Mouse (Mus musculus) spleen, postnatal 4 days (tissue): ENCODE measurements around the gene Urad.

Source experiments
- DNase-seq, 2 experiments: peaks; one replicate each; pipeline ENCODE4 v3.0.0; 2022; ENCODE audit warnings: low spot score in 2 of 2

Gene Urad

DNA sequence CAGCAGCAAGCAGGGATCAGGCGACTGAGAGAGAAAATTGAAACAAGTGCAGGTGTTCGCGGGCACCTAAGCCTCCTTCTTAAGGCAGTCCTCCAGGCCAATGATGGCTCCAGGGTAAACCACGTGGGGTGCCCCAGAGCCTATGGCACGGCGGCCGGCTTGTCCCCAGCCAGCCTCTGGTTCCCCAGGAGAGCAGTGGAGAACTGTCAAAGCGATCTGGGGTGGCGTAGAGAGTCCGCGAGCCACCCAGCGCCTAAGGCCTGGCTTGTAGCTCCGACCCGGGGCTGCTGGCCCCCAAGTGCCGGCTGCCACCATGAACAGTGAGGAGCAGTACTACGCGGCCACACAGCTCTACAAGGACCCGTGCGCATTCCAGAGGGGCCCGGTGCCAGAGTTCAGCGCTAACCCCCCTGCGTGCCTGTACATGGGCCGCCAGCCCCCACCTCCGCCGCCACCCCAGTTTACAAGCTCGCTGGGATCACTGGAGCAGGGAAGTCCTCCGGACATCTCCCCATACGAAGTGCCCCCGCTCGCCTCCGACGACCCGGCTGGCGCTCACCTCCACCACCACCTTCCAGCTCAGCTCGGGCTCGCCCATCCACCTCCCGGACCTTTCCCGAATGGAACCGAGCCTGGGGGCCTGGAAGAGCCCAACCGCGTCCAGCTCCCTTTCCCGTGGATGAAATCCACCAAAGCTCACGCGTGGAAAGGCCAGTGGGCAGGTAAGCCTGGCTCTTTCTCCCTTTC is 52.1 kb downstream of the Urad start, which contains the start of gene Pdx1:
Gene Pdx1 (plus strand): TSS at position 34 of the 747 bp plus-strand sequence.
- DNase-seq: no peak

DNA sequence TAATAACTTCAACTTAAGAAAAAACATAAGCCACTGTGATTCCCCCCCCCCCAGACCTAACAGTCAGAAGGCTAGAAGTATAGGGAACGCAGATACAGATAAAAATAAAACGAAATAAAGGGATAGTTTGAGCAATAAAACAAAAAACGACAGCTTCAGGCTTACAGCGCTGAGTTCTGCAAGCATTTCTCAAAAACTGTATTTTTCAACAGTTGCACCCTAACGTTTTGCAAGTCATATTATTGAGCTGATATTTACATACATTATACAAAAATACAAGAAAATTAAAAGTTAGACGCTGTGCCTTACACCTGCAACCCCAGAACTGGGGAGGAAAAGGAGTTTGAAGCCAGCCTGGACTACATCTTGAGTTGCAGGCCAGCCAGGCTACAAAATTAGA is 52.9 kb downstream of the Urad start:
- no peak for DNase-seq

- no peak for DNase-seq
Measured at GRCm38 (mm10) chr5:147268728-147269127, 53.5 kb downstream of the Urad start.

DNA sequence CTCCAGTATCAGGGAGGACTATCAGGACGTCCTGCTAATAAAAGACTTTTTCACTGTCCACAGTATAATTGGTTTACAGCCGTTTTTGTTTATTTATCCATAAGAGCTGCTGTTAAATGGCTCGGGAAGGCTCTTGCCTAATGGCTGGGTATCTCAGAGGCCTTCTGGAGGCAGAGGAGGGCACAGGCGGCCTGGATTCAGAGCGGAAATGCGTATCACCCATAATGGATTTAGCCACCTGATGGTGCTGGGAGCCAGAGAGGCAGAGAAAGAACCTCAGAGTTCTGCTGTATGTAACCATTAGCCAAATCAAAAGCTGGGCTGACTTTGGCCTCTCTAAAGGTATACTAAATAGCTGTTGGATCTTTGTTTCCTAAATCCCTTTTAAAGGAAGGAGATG is 54.8 kb downstream of the Urad start:
- no peak for DNase-seq
